Mouse (Mus musculus): ENCODE data around the gene Coro2a. TPM values are rescaled to one million over a fixed set of nuclear protein-coding genes. Genes with fewer than 3 reads are reported as not detected.

The Coro2a gene
- total RNA-seq, 1 experiment, result 2.5 TPM

GRCm38 (mm10) chr4:46568169-46568568 is 33.8 kb downstream of the Coro2a start:
- Histone ChIP-seq H3K4me3 (ENCODE audit: insufficient read depth in 1 of 2, low read depth in 1 of 2, low read length in 2 of 2, poor library complexity in 1 of 2, severe bottlenecking in 1 of 2) (no peak overlapping the region), H3K9me3 (ENCODE audit: control insufficient read depth, insufficient read depth, low read depth, low read length) (no peaks in the 10 kb centered on the region), H3K4me1 (ENCODE audit: control insufficient read depth in 2 of 2, insufficient read depth in 2 of 2, low read length in 2 of 2, poor library complexity in 1 of 2) (peaks cover 0 to 2% of the 10 kb centered on the region in 2 experiments; a peak in 1 of 4 replicates), H3K36me3 (ENCODE audit: control insufficient read depth, insufficient read depth, low read length, poor library complexity, severe bottlenecking) (no peaks in the 10 kb centered on the region), H3K9ac (ENCODE audit: insufficient read depth, low read depth, low read length, poor library complexity, severe bottlenecking) (no peak overlapping the region), H3K27ac (ENCODE audit: insufficient read depth, low read depth, low read length, poor library complexity, severe bottlenecking) (no peak overlapping the region; the same call in 1 of the 2 replicates)
- no peak for DNase-seq (ENCODE audit: low read depth, low spot score)
- TF ChIP-seq ZC3H11A (IDR thresholded peaks at IDR 0.05; ENCODE audit: borderline replicate concordance, low read depth, low read length) (no peak), ZNF384 (IDR thresholded peaks at IDR 0.05; ENCODE audit: low read depth, low read length) (no peak), MAFK (IDR thresholded peaks at IDR 0.05; ENCODE audit: insufficient read depth, low read depth, low read length) (no peak), HCFC1 (IDR thresholded peaks at IDR 0.05; ENCODE audit: borderline replicate concordance, insufficient read depth, low read length) (no peak), CHD2 (IDR thresholded peaks at IDR 0.05; ENCODE audit: low read depth, low read length) (no peak)
- in situ Hi-C loops (cut with MboI; ENCODE audit: low sequenced_read_pairs in 2 of 2, unreplicated experiment in 2 of 2), result no loop called here

- Histone ChIP-seq H3K4me1 (ENCODE audit: control insufficient read depth in 2 of 2, insufficient read depth in 2 of 2, low read length in 2 of 2, poor library complexity in 1 of 2) (peaks cover 0 to 2% of the 10 kb centered on the region in 2 experiments; a peak in 1 of 4 replicates), H3K9me3 (ENCODE audit: control insufficient read depth, insufficient read depth, low read depth, low read length) (no peaks in the 10 kb centered on the region), H3K27ac (ENCODE audit: insufficient read depth, low read depth, low read length, poor library complexity, severe bottlenecking) (no peak overlapping the region), H3K9ac (ENCODE audit: insufficient read depth, low read depth, low read length, poor library complexity, severe bottlenecking) (no peak overlapping the region), H3K4me3 (ENCODE audit: insufficient read depth in 1 of 2, low read depth in 1 of 2, low read length in 2 of 2, poor library complexity in 1 of 2, severe bottlenecking in 1 of 2) (no peak overlapping the region), H3K36me3 (ENCODE audit: control insufficient read depth, insufficient read depth, low read length, poor library complexity, severe bottlenecking) (no peaks in the 10 kb centered on the region)
- in situ Hi-C loops (cut with MboI; ENCODE audit: low sequenced_read_pairs in 2 of 2, unreplicated experiment in 2 of 2), result no loop called here
- no peak for TF ChIP-seq CHD2 (IDR thresholded peaks at IDR 0.05; ENCODE audit: low read depth, low read length)
- no peak for TF ChIP-seq ZC3H11A (IDR thresholded peaks at IDR 0.05; ENCODE audit: borderline replicate concordance, low read depth, low read length)
- TF ChIP-seq HCFC1 (IDR thresholded peaks at IDR 0.05; ENCODE audit: borderline replicate concordance, insufficient read depth, low read length), result no peak
- no peak for TF ChIP-seq ZNF384 (IDR thresholded peaks at IDR 0.05; ENCODE audit: low read depth, low read length)
- no peak for TF ChIP-seq MAFK (IDR thresholded peaks at IDR 0.05; ENCODE audit: insufficient read depth, low read depth, low read length)
- DNase-seq (ENCODE audit: low read depth, low spot score), result no peak
Observed at GRCm38 (mm10) chr4:46566931-46567671, 34.9 kb downstream of the Coro2a start.

- TF ChIP-seq MAFK (IDR thresholded peaks at IDR 0.05; ENCODE audit: insufficient read depth, low read depth, low read length), result no peak
- TF ChIP-seq HCFC1 (IDR thresholded peaks at IDR 0.05; ENCODE audit: borderline replicate concordance, insufficient read depth, low read length), result no peak
- TF ChIP-seq ZNF384 (IDR thresholded peaks at IDR 0.05; ENCODE audit: low read depth, low read length), result no peak
- TF ChIP-seq CHD2 (IDR thresholded peaks at IDR 0.05; ENCODE audit: low read depth, low read length), result no peak
- TF ChIP-seq ZC3H11A (IDR thresholded peaks at IDR 0.05; ENCODE audit: borderline replicate concordance, low read depth, low read length), result no peak
- Histone ChIP-seq H3K9ac (ENCODE audit: insufficient read depth, low read depth, low read length, poor library complexity, severe bottlenecking) (no peak overlapping the region), H3K9me3 (ENCODE audit: control insufficient read depth, insufficient read depth, low read depth, low read length) (no peaks in the 10 kb centered on the region), H3K27ac (ENCODE audit: insufficient read depth, low read depth, low read length, poor library complexity, severe bottlenecking) (no peak overlapping the region), H3K4me1 (ENCODE audit: control insufficient read depth in 2 of 2, insufficient read depth in 2 of 2, low read length in 2 of 2, poor library complexity in 1 of 2) (peaks cover 0 to 2% of the 10 kb centered on the region in 2 experiments; a peak in 1 of 4 replicates), H3K4me3 (ENCODE audit: insufficient read depth in 1 of 2, low read depth in 1 of 2, low read length in 2 of 2, poor library complexity in 1 of 2, severe bottlenecking in 1 of 2) (no peak overlapping the region), H3K36me3 (ENCODE audit: control insufficient read depth, insufficient read depth, low read length, poor library complexity, severe bottlenecking) (no peaks in the 10 kb centered on the region)
- in situ Hi-C loops (cut with MboI; ENCODE audit: low sequenced_read_pairs in 2 of 2, unreplicated experiment in 2 of 2), result no loop called here
- no peak for DNase-seq (ENCODE audit: low read depth, low spot score)
Observed at GRCm38 (mm10) chr4:46565393-46565955, 36.5 kb downstream of the Coro2a start.

- TF ChIP-seq HCFC1 (IDR thresholded peaks at IDR 0.05; ENCODE audit: borderline replicate concordance, insufficient read depth, low read length) (no peak), CHD2 (IDR thresholded peaks at IDR 0.05; ENCODE audit: low read depth, low read length) (no peak), MAFK (IDR thresholded peaks at IDR 0.05; ENCODE audit: insufficient read depth, low read depth, low read length) (no peak), ZC3H11A (IDR thresholded peaks at IDR 0.05; ENCODE audit: borderline replicate concordance, low read depth, low read length) (no peak), ZNF384 (IDR thresholded peaks at IDR 0.05; ENCODE audit: low read depth, low read length) (no peak)
- Histone ChIP-seq H3K27ac (ENCODE audit: insufficient read depth, low read depth, low read length, poor library complexity, severe bottlenecking) (no peak overlapping the region), H3K4me1 (ENCODE audit: control insufficient read depth in 2 of 2, insufficient read depth in 2 of 2, low read length in 2 of 2, poor library complexity in 1 of 2) (peaks cover 0 to 2% of the 10 kb centered on the region in 2 experiments; a peak in 1 of 4 replicates), H3K36me3 (ENCODE audit: control insufficient read depth, insufficient read depth, low read length, poor library complexity, severe bottlenecking) (no peaks in the 10 kb centered on the region), H3K4me3 (ENCODE audit: insufficient read depth in 1 of 2, low read depth in 1 of 2, low read length in 2 of 2, poor library complexity in 1 of 2, severe bottlenecking in 1 of 2) (no peak overlapping the region), H3K9ac (ENCODE audit: insufficient read depth, low read depth, low read length, poor library complexity, severe bottlenecking) (no peak overlapping the region), H3K9me3 (ENCODE audit: control insufficient read depth, insufficient read depth, low read depth, low read length) (no peaks in the 10 kb centered on the region)
- in situ Hi-C loops (cut with MboI; ENCODE audit: low sequenced_read_pairs in 2 of 2, unreplicated experiment in 2 of 2), result no loop called here
- no peak for DNase-seq (ENCODE audit: low read depth, low spot score)
Observed at GRCm38 (mm10) chr4:46564247-46564646, 37.8 kb downstream of the Coro2a start.

Data from ES-E14 (cell line).